In genomic region chr12:113149341-113149740, GRCm38 (mm10) we compare ENCODE assay signal across 13 mouse cellular contexts. TPM values are rescaled to one million over a fixed set of nuclear protein-coding genes. Genes with fewer than 3 reads are reported as not detected.
DNase-seq lines count a peak whose midpoint lies in the region.
"Had no signal": no experiment of that assay in that cellular context is flagged by ENCODE, and none has a peak within 500 bp of the region (broad histone marks: within the 10 kb centered on the region; RNA-seq: fewer than 3 reads in every experiment).

No protein-coding gene starts in this region.

- peak; percentile 32 to 44 for DNase-seq in heart, adult 9 months (ENCODE audit: low spot score in 2 of 2)
- no peak for DNase-seq in heart, postnatal 36 days
- peak; percentile 53 for DNase-seq in 3T3-L1 (ENCODE audit: low read depth, low spot score)
- peak; percentile 53 for DNase-seq in CD4-positive helper T cell, adult 2 months (ENCODE audit: low read depth, low spot score)
- peak; percentile 67 for DNase-seq in induced T-regulatory cell, adult 2 months (ENCODE audit: low read depth)
- DNase-seq in urinary bladder, postnatal 36 days (ENCODE audit: low spot score in 2 of 2) = no peak
- DNase-seq in liver = no peak
- DNase-seq: adrenal gland, postnatal 25 days; liver, embryonic 13.5 days; right cerebral cortex, adult 18-20 months had no signal

- intact Hi-C loops in heart, postnatal 36 days (cut with DNase I) = no loop called here

RNA-seq across cellular contexts. Expression of gene Crip1, which starts 3.2 kb away (rescaled TPM):
- total RNA-seq in heart, postnatal 36 days (2021) = 100 to 1,000 TPM; 190 to 198 TPM

RNA-seq across cellular contexts. Expression of gene Tedc1, which starts 6.9 kb away (rescaled TPM):
- under 1 TPM; 0.19 to 0.49 TPM for total RNA-seq in heart, postnatal 36 days (2021)

RNA-seq across cellular contexts. Expression of gene Crip2, which starts 9.3 kb away (rescaled TPM):
- 1,000 to 10,000 TPM; 1,482 to 1,552 TPM for total RNA-seq in heart, postnatal 36 days (2021)

RNA-seq across cellular contexts. Expression of gene Tmem121, which starts 36.4 kb away (rescaled TPM):
- not detected for total RNA-seq in heart, postnatal 36 days (2021)
- total RNA-seq: common myeloid progenitor, adult 5-6 weeks; gastrocnemius, adult 8-10 months; neutrophil, adult 5-6 weeks had no signal

RNA-seq across cellular contexts. Expression of gene Mta1, which starts 51.3 kb away (rescaled TPM):
- total RNA-seq in heart, postnatal 36 days (2021) = 10 to 100 TPM; 48.7 to 56.4 TPM

Comparison
In these comparisons a context has a peak if more than half of its experiments do, and no peak if none do; other contexts are left out.
1. DNase-seq: peak in heart, adult 9 months (2 of 2), 3T3-L1 (single experiment), CD4-positive helper T cell, adult 2 months (single experiment) and induced T-regulatory cell, adult 2 months (single experiment); none in heart, postnatal 36 days (0 of 2), urinary bladder, postnatal 36 days (0 of 2) and liver (single experiment).